Mouse (Mus musculus): ENCODE measurements around the gene Vmn1r49. TPM values are rescaled to one million over a fixed set of nuclear protein-coding genes. Genes with fewer than 3 reads are reported as not detected.
"Not testable (repeated sequence)": the region's sequence is repeated elsewhere in the genome, so short reads cannot be mapped to it uniquely, and the experiment has no call there.

The Vmn1r49 gene
- polyA plus RNA-seq (2016; fragmentation: Nextera tagmentation; extraction: Ambion mirVana) = not detected in 2 replicates

DNA sequence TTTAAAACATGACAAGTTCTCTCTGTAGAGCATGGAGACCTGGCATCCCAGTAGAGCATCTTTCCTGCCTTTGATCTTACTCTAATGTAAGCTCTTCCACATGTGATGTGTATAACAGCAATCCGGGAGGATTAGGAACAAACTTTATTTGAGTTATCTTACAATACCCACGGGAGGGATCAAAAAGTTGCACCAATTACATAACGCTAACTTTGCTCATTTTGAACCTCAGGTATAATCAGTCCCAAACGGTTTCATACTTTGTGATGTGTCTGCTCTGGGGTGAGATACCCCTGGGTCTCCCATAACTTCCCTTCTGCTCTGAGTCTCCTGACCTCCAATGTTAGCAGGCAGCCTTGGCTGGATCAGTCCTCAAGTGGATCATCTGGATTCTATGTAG is at the start of gene Vmn1r49:
Gene Vmn1r49 (minus strand): TSS at position 101 of the 400 bp plus-strand sequence.
- no peaks in the 10 kb centered on the region for H3K36me3 ChIP-seq
- H3K4me3 ChIP-seq = no peak within 1 kb of the TSS
- H3K27ac ChIP-seq (ENCODE audit: poor library complexity, severe bottlenecking) = no peak within 1 kb of the TSS
- no peak within 1 kb of the TSS for H3K4me2 ChIP-seq
- H3K4me1 ChIP-seq (replicated peaks) = no peaks in the 10 kb centered on the region
- no peaks in the 10 kb centered on the region for H3K27me3 ChIP-seq (replicated peaks)
- 68% methylated on average over 4 of the region's 4 CpGs for WGBS
- no peak for ATAC-seq (ENCODE audit: insufficient number of reproducible peaks, low FRiP score)
- H3K9ac ChIP-seq = no peak within 1 kb of the TSS
- peaks cover 16% of the 10 kb centered on the region for H3K9me3 ChIP-seq (replicated peaks)

DNA sequence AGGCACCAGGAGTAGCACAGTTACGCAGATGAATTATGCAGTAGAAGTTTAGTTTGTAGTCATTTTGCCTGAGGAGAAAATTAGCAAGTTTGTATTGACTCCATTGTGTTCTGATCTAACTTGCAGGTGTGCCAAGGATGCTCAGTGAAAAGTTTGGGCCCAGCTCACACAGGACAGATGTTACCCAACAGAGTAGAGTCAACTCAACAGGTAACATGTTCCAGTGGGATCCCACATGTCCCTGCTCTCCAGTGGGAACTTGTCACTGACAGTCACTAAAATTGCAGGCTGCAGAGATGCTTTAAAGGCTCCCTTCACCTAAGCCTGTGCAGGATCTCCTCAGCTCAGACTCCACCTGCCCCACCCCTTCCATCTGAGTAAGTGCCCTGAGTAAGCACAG is 44.0 kb upstream of the Vmn1r49 start, which contains the start of gene Vmn1r51:
Gene Vmn1r51 (plus strand): TSS at position 301 of the 400 bp plus-strand sequence.
- H3K27ac ChIP-seq (ENCODE audit: poor library complexity, severe bottlenecking); H3K27me3 ChIP-seq (replicated peaks); H3K36me3 ChIP-seq; H3K9ac ChIP-seq; H3K4me1 ChIP-seq (replicated peaks); ATAC-seq (ENCODE audit: insufficient number of reproducible peaks, low FRiP score); H3K4me3 ChIP-seq; H3K4me2 ChIP-seq; H3K9me3 ChIP-seq (replicated peaks): not testable (repeated sequence)
- WGBS = 71% methylated on average over 1 of the region's 1 CpGs

DNA sequence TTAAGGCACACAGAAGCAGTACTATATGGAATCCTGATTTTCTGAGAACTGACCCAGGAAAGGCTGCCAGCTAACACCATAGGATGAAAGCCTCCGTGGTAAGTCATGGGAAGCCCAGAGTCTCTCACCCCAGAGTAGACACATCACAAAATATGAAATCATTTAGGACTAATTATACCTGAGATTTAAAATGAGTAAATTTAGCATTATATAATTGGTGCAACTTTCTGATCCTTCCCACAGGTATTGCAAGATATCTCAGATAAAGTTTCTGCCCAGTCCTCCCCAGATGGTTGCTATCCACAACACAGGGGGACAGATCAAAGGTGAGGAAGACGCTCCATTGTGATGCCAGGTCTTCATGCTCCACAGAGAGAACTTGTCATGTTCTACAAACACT is 22.8 kb upstream of the Vmn1r49 start, which contains the start of gene Vmn1r50:
Gene Vmn1r50 (plus strand): TSS at position 301 of the 400 bp plus-strand sequence.
- Histone ChIP-seq H3K36me3 (no peaks in the 10 kb centered on the region), H3K9ac (no peak within 1 kb of the TSS), H3K27ac (ENCODE audit: poor library complexity, severe bottlenecking) (no peak within 1 kb of the TSS), H3K27me3 (replicated peaks) (no peaks in the 10 kb centered on the region), H3K4me2 (no peak within 1 kb of the TSS), H3K4me3 (no peak within 1 kb of the TSS), H3K4me1 (replicated peaks) (no peaks in the 10 kb centered on the region), H3K9me3 (replicated peaks) (no peaks in the 10 kb centered on the region)
- 53% methylated on average over 2 of the region's 2 CpGs for WGBS
- ATAC-seq (ENCODE audit: insufficient number of reproducible peaks, low FRiP score) = no peak

DNA sequence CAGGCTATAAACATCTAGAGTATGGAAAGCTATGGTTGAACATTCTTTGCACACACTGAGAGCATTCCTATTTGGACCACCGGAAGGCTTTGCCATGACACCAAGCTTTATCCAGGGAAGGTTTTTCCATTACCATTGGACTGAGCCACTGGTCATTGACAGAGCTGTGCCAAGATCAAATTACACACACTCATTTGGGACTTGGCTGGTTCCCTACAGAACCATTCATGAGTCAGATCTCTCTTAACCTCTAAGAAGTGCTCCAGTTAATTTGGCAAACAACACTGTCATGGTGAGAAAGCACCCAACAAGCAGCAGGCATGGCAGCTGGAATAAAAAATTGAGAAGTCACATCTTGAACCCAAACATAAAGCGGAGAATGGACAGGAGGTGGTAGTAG is 22.3 kb upstream of the Vmn1r49 start:
- no peaks in the 10 kb centered on the region for H3K27me3 ChIP-seq (replicated peaks)
- no peak overlapping the region for H3K4me3 ChIP-seq
- H3K4me2 ChIP-seq = no peak overlapping the region
- H3K9me3 ChIP-seq (replicated peaks) = no peaks in the 10 kb centered on the region
- WGBS = 80% methylated on average over 2 of the region's 2 CpGs
- H3K9ac ChIP-seq = no peak overlapping the region
- no peak overlapping the region for H3K27ac ChIP-seq (ENCODE audit: poor library complexity, severe bottlenecking)
- H3K4me1 ChIP-seq (replicated peaks) = no peaks in the 10 kb centered on the region
- H3K36me3 ChIP-seq = no peaks in the 10 kb centered on the region
- ATAC-seq (ENCODE audit: insufficient number of reproducible peaks, low FRiP score) = no peak

DNA sequence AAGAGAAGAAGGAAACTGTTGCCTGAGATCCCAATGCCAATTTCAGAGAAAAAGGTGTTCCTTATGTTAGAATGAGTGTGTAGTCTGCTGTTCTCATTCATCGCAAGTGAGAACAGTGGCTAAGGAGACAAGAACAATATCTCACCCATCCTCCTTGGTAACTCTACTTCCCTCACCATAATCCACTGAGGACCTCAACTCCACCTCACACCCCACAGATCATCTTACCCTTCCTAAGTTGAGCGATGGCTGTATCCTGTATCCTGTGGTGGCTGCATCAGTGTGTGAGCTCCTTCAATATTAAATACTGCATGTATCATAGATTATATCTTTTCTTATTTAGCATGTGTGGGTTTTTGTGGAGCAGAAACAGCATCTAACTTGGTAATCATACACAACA is 41.6 kb downstream of the Vmn1r49 start, which contains the start of gene Vmn1r48:
Gene Vmn1r48 (minus strand): TSS at position 101 of the 400 bp plus-strand sequence.
- ATAC-seq (ENCODE audit: insufficient number of reproducible peaks, low FRiP score); H3K9ac ChIP-seq; H3K27ac ChIP-seq (ENCODE audit: poor library complexity, severe bottlenecking); H3K27me3 ChIP-seq (replicated peaks); H3K4me1 ChIP-seq (replicated peaks); H3K9me3 ChIP-seq (replicated peaks); H3K36me3 ChIP-seq; H3K4me3 ChIP-seq; H3K4me2 ChIP-seq: not testable (repeated sequence)
- WGBS = no CpG with 5 or more reads among the region's 2 CpGs

Other genes with a start within 250 kb of the Vmn1r49 start
- gene Vmn1r42, start 202.1 kb downstream of the Vmn1r49 start, polyA plus RNA-seq (2016; fragmentation: Nextera tagmentation; extraction: Ambion mirVana) = not detected in 2 replicates
- not detected in 2 replicates for gene Vmn1r43, start 202.1 kb downstream of the Vmn1r49 start, polyA plus RNA-seq (2016; fragmentation: Nextera tagmentation; extraction: Ambion mirVana)
- gene Vmn1r44, start 194.8 kb downstream of the Vmn1r49 start, polyA plus RNA-seq (2016; fragmentation: Nextera tagmentation; extraction: Ambion mirVana) = not detected in 2 replicates
- not detected in 2 replicates for gene Vmn1r45, start 137.9 kb downstream of the Vmn1r49 start, polyA plus RNA-seq (2016; fragmentation: Nextera tagmentation; extraction: Ambion mirVana)
- gene Vmn1r46, start 109.2 kb downstream of the Vmn1r49 start, polyA plus RNA-seq (2016; fragmentation: Nextera tagmentation; extraction: Ambion mirVana) = not detected in 2 replicates
- gene Vmn1r47, start 62.4 kb downstream of the Vmn1r49 start, polyA plus RNA-seq (2016; fragmentation: Nextera tagmentation; extraction: Ambion mirVana) = not detected in 2 replicates
- not detected in 2 replicates for gene Vmn1r48, start 41.7 kb downstream of the Vmn1r49 start, polyA plus RNA-seq (2016; fragmentation: Nextera tagmentation; extraction: Ambion mirVana)
- not detected in 2 replicates for gene Vmn1r50, start 22.9 kb upstream of the Vmn1r49 start, polyA plus RNA-seq (2016; fragmentation: Nextera tagmentation; extraction: Ambion mirVana)
- gene Vmn1r51, start 44.1 kb upstream of the Vmn1r49 start, polyA plus RNA-seq (2016; fragmentation: Nextera tagmentation; extraction: Ambion mirVana) = not detected in 2 replicates
- gene Vmn1r52, start 96.3 kb upstream of the Vmn1r49 start, polyA plus RNA-seq (2016; fragmentation: Nextera tagmentation; extraction: Ambion mirVana) = not detected in 2 replicates
- gene V1ra8, start 124.3 kb upstream of the Vmn1r49 start, polyA plus RNA-seq (2016; fragmentation: Nextera tagmentation; extraction: Ambion mirVana) = not detected in 2 replicates
- gene Vmn1r53, start 145.9 kb upstream of the Vmn1r49 start, polyA plus RNA-seq (2016; fragmentation: Nextera tagmentation; extraction: Ambion mirVana) = not detected in 2 replicates
- not detected in 2 replicates for gene Vmn1r54, start 167.8 kb upstream of the Vmn1r49 start, polyA plus RNA-seq (2016; fragmentation: Nextera tagmentation; extraction: Ambion mirVana)
- gene BC048671, start 222.7 kb upstream of the Vmn1r49 start, polyA plus RNA-seq (2016; fragmentation: Nextera tagmentation; extraction: Ambion mirVana) = not detected in 2 replicates
- 0.10 TPM in 1 of 2 replicates, not detected in the other for gene Chst13, start 246.7 kb upstream of the Vmn1r49 start, polyA plus RNA-seq (2016; fragmentation: Nextera tagmentation; extraction: Ambion mirVana)